Mouse (Mus musculus) forelimb bud, embryonic 11.5 days (tissue): ENCODE data around the gene Prph2.
A peak's percentile ranks its signal among the peaks of the same experiment; 100 is the strongest.

Experiments used
- DNase-seq: peaks from one replicate; pipeline ENCODE4 v3.0.0-alpha.2; 2012; ENCODE audit warnings: low read depth, low spot score

Prph2 gene

DNA sequence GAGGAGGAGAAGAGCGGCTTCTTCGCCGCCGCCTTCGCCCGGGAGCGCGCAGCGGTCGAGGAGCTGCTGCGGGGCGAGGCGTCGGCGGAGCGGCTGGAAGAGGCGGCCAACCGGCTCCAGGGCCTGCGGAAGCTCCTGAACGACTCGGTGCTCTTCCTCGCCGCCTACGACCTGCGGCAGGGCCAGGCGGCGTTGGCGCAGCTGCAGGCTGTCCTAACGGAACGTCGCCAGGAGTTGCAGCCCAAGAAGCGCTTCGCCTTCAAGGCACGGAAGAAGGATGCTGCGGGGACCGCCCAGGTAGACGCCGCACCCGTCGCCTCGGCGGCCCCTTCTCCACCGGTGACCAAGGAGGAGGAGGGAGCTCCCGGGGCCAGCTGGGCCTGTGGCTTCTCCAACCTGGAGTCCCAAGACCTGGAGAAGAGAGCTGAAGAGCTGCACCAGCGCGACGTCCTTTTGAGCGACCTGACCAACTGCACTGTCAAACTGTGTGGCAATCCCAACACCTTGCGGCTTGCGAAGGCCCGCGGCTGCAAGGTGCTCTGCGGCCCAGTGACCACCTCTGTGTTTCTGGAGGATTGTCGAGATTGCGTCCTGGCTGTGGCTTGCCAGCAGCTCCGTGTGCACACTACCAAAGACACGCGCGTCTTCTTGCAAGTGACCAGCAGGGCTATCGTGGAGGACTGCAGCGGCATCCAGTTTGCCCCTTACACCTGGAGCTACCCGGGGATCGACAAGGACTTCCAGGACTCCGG, 19.2 kb upstream of the Prph2 start:
- no peak for DNase-seq

DNA sequence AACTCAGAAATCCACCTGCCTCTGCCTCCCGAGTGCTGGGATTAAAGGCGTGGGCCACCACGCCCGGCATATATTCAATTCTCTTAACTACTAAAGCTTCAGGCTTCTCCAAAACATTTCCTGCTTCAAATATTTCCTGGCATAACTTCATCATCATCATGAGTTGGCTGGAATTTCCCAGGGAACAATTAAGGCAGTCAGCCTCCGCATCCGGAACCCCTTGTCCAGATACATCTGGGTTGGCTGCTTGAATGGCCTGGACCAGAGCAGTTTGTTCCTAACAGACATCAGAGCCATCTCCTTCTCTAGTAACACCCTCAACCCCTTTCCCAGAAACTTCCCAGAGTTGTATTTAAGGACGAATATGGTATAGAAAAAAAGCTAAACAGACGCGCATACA, 14.8 kb upstream of the Prph2 start:
- no peak for DNase-seq

DNA sequence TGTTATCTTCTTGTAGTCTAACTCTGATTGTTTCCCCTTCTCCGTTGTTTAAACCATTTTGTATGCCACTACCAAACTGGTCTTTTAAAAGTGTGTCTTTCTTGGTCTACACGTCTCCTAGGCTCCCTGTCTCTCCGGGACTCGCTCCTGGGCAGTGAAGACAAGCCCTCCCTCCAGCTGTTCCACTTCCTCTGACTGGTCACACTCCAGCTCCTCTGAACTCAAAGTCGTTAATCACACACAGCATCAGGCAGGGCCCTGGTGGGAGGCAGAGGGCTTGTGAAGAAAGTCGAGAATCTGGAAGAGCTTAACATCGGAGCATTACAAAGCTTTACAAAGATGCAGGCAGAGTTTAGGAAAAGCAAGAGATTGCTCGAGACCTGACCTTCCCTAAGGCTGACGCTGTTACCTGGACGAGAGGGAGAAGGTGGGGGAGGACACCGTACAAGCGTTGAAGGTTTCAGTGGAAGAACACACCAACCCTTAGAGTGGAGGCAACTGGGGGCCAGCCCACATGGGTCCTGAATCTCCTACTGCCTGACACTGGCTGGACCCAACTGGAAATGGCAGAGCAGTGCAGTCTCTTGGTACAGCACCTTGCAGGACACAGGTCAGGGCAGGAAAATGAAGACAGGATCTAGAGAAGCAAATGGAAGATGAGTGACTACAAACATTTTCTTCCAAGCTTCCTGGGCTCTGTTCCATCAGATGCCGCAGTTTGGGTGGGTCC, 12.9 kb upstream of the Prph2 start:
- no peak for DNase-seq

DNA sequence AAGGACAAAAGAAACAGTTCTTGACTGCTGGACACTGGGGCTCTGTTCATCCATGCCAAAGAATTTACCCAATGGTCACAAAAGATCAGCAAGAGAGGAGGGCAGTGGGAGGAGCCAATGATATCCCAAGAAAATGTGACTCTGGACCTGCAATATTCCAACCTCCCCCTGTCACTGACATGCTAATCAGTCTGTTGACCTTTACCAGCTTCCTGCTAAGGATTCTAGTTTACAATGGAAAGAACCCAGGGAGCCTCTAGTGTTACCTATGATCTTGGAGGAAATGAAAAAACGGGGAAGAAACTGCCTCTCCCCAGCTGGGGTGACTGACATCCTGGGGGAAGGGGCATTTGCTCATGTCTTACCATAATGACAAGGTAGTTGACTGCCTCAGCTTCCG, 9.3 kb upstream of the Prph2 start:
- DNase-seq: no peak

DNA sequence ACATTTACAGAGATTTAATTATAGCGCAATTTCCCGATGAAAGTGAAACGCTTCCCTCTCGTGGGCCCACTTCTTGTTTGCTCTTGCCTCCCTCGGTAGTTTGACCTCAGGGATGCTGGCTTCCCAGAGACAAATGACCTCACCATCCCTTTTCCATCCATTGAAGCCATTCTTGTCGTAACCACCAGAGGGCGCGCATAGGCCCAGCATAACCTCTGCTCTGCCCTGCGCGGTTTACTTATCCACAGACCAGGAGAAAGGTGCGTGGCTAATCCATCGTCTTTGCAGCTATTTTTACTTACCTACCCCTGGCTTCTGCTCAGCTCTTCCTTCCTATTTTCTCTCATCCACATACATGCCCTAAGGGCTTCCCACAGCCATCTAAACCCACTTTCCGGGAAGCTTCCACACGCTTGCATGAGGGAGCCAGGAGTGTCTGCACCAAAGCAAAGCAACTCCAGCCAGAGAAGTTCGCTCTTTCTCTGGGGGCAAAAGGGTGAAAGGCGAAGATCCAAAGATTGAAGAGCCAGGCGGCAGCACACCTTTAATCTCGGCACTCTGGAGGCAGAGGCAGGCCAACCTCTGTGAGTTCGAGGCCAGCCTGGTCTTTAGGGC, 6.3 kb upstream of the Prph2 start:
- DNase-seq: peak; percentile 85

DNA sequence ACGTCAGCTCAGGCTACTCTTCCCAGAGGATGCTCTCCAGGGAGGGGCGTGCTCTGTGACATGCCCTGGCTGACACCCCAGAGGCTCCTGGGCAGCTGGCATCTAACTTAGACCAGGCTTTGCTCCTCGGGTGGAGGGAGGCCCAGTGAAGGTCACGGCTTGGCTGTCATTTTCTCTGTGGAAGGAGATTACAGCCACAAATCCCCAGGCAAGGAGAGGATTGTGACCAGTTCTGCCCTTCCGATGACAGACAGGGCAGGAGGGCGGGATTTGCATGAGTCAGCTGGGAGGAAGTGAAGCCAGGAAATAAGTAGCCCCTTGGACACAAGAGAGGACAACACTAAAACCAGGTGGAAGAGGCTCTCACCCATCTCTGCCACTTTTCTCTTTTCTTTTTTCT, 2.1 kb downstream of the Prph2 start:
- DNase-seq: no peak

DNA sequence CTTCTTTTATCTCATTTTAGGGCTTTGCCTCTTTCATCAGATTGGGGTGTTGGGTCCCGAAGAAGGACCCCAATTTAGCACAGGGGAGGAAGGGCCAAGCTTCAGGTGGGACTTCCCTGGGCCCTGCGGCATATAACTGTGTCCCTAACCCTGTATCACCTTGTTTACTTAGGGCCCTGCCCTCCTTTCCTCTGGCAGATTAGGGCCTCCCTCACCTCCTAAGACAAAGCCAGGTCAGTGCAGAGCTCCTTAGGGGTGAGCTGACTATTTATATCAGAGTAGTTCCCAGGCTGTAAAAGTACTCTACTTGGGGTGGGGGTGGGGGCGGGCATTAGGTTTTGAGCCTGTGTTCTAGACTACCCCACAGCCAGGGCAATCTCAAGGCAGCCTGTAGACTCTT, 4.9 kb downstream of the Prph2 start:
- DNase-seq: no peak

DNA sequence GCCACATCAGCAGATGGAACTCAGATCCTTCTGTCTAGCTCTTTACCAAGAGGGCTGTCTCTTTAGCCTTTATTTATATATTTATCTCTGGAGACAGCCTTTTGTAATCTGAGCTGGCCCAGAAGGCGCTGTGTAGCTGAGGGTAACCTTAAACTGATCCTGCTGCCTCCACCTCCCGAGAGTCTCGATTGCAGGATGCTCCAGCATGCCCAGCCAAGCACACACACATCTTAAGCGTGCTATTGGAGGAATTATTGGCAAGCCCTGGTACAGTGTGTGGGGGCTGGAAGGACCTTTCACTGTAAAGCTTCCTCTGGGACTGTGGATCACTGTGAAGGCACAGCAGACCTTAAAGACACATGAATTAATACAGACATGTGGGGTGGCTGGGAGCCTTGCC, 8.7 kb downstream of the Prph2 start:
- no peak for DNase-seq

DNA sequence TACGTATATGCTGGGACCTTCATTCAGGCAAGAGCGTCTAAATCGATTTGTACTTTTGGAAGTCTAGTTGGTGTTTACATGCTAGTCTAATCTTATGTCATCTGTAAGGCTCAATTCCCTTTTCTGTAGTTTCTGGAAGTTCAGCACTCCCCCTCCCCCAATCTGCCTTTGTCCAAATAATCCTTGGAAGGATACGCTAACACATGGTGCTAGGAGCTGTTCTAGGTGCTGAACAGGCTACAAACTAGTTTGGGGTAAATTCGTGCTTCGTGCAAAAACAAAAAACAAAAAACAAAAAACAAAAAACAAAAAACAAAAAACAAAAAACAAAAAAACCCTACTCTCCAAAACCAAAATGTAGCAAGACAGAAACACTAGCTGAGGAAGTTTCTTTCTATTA, 10.6 kb downstream of the Prph2 start:
- peak; percentile 65 for DNase-seq

DNA sequence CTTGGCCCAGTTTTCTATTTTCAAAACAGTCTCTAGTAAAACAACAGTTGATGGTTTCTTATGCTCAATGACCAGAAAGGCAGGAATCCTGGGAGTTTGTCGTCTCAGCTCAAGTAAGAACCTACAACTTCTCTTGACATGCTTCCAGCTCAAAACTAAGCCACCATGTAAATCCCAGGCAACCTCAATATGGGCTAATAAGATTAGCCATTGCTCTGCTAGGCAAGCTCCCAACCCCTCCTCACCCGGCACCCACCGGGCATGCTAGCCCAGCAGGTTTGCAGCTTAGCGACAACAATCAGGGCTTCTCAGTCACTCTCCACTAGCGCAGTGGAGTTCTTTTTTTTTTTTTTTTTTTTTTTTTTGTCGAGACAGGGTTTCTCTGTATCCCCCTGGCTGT, 15.9 kb downstream of the Prph2 start:
- no peak for DNase-seq

DNA sequence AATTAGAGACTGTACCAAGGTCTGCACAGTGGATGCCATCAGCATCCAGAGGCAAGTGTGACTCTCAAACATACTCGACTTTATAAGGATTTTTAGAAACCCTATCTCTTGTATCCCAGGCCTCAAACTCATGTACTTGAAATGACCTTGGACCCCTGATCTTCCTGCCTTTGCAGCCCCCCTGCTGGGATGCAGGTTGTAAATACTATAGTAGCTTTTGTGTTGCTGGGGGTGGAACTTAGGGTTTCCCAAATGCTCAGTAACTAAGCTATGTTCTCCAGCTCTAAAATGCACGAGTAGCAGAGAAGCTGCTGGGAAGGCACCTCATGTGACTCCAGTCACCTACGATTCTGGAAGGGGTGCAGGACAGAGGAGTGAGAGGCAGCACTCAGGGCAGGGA, 16.7 kb downstream of the Prph2 start:
- no peak for DNase-seq

DNA sequence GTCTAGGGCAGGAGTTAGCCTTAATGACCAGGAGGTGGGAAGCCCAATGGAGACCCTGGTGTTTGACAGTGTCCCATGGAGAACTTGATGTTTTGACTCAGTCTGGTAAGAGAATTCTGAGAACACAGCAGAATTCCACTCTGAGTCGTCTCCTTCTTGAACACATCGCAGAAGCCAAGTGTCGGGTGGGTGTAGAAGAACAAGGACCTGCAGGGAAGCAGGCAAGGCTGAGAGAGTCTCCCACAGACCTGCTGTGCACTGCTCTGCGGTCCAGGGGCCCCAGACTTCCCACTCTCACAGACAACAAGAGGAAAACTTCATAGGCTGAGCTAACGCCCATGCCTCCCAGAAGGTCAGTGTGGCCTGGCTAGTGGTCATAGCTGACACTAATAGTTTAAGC, 17.5 kb downstream of the Prph2 start:
- DNase-seq: no peak

DNA sequence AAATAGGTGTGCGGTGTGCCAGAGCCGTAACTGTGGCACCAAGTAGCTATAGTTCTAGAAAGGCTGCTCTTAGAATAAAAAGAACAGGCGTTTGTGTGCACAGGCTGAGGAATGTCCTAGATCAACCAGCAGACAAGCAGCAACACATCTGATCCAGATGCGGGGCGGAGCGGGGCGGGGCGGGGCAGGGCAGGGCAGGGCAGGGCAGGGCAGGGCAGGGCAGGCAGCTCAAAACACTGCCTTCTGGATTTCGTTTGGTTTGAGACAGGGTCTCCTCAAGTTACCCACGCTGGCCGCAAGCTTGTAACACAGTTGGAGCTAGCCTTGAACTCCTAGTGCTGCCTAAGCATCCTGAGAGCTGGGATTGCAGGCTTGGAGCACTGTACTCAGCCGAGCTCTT, 19.0 kb downstream of the Prph2 start:
- no peak for DNase-seq

DNA sequence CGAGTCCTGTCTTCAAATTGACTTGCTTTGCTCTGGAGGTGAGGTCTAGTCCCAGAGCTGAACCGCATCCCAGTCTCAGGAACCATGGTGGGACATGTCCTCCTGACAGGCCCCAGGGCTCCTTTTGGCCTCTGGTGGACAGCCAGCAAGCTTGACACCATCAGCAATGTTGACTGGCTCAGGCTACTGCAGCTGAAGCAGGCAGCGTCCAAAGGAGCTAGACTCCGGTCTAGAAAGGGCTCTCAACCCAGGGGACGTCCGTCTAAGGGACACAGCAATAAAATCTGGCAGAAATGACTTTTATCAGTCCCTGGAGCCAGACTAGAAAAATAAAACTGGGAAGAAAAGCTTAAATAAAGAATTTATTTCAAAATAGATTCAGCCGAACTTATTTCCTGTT, 19.6 kb downstream of the Prph2 start:
- DNase-seq: no peak

DNA sequence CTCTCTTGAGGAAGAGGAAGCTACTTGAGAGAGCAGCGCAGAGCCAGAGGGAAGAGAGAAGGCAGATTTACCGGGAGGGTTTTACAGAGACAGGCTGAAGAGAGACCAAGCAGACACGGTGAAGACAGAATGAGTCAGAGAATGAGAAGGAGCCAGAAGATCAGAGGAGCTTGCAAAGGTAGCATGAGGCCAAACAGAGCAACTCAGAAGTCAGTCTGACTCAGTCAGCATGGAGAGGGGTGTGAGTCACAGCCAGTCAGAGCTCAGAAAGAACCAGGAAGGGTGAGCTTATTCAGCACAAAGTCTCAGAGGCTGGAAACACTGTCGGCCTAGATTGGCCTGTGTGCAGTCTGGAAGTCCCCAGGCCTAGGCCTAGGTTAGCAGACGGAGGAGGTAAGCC, 22.7 kb downstream of the Prph2 start:
- DNase-seq: no peak

DNA sequence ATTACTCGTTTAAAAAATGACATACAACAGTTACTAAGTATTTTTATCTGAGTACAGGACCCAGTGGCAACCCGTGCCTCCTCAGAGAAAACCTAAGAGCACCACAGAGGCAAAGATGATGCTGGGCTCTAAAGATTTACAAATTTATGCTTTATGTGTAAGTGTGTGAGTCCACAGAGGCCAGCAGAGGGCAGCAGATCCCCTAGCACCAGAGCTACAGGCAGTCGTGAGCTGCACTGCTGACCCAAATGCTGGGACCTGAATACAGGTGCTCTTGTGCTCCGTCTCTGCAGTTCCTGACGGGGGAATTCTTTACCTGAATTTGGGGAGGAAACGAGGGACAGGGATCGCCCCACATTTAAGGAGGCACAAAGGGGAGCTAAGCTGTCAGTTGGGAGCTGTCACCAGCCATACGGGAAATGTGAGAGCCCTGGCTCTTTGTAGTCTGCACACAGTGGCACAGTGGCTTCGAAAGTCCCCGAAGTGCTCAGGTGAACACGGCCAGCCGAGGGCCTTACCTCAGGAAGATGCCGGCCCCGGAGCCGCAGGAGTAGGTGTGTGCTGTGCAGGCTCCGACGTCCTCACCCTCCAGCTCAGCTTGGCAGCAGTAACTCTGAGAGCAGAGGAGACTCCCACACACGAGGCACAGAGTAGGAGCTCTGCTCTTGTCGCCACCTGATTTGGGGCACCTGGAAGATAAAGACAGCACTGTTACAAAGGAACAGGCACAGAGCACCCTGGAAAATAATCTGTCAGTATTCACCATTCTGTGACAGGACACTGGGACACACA, 23.5 kb downstream of the Prph2 start:
- peak; percentile 46 for DNase-seq

DNA sequence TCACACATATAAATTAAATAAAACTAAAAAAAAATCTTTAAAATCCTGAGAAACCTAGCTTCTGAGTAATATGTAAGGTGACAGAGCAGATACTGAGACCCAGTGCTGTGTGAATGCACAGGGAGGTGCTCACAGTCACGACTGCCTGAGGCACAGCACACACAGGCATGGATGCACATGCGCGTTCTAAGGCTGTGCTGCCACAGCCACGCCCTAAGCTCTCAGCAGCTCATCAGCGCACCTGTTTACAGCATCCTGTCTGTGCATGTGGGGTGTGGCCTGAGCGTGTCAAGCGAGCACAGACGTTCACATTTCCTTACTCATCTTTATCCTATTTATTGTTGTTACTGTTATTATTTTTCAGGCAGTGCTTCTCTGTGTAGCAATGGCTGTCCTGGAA, 30.2 kb downstream of the Prph2 start:
- no peak for DNase-seq

DNA sequence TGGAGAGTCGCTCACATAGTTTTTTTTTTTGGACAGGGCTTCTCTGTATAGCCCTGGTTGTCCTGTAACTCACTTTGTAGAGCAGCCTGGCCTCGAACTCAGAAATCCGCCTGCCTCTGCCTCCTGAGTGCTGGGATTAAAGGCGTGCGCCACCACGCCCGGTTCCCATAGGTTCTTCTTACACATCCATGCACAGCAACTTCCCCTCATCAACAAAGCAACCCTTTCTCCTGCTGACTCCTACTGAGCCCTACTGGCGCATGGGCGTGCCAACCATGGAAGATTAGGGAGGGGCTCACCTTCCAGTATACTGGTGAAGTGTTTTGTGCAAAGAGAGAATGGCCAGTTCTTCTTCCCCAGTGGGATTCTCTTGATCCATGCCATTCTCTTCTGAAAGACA, 32.2 kb downstream of the Prph2 start:
- no peak for DNase-seq

DNA sequence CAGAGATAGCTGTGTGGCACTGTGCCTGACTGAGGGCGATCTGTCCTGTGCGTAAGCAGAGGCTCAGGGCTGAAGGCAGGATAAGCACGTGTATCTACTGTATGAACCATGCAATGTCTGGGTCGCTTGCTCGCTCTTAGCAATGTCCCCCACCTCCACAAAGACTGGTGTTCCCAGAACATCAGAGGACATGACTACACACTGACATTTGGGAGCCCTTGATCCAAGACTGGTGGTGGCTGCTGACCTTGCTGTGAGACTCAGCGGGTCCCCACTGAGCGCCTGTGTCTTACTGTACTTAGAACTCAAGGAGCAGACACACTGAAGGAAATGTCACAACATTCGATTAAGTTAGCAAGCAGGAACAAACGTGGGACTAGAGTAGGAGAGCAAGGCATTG, 36.0 kb downstream of the Prph2 start:
- no peak for DNase-seq

DNA sequence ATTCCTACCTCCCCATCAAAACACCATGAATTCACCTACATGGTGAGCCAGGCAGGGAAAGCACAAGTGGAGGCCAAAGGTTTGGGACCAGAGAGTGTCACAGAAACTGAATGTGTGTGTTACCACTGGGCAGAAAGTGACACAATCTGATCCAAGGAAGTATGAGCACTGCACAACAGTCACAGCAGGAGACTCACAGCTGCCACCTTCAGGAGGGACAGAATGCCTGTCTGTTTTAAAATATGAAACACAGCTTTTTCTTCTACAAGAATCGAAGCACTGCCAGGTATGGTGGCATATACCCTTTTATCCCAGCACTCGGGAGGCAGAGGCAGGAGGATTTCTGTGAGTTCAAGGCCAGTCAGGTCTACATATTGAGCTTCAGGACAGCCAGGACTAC, 47.8 kb downstream of the Prph2 start:
- no peak for DNase-seq

DNA sequence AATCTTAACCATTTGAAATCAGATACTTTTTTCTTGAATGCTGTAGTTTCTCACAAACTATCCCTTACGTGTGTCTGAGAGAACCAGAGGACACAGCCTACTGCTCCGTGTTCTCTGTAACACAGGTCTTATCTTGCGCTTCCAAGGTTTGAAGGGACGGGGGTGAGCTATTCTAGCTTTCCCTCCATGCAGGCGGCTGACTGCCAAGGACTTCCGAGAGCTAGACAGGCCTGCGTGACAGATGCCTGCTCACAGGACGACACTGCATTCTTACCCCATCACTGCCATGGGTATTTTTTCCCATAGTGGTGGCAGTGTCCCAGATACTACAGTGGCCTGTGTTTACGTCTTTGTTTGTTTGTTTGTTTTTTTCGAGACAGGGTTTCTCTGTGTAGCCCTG, 50.0 kb downstream of the Prph2 start:
- DNase-seq: no peak

DNA sequence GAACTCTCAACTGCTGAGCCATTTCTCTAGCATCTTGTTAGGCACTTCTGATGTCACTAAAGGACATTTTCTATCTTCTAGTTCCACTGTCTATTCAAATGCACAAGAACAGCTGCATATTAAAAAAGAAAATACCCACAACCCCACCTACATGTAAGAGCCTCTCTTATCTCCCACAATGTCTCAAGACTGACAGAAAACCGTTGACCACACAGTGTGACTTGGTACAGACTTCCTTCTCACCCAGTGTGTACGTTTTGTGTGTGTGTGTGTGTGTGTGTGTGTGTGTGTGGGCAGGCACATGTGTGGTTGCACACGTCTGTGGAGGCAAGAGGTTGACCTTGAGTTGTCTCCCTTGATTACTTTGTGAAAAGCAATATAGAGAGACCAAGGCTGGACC, 51.9 kb downstream of the Prph2 start:
- DNase-seq: no peak
